Mouse (Mus musculus): Measurements from ENCODE around the gene Atf7ip. TPM values are rescaled to one million over a fixed set of nuclear protein-coding genes. Genes with fewer than 3 reads are reported as not detected.

Atf7ip gene
- polyA plus RNA-seq, 1 experiment from 2014 or later = 49.8 TPM

DNA sequence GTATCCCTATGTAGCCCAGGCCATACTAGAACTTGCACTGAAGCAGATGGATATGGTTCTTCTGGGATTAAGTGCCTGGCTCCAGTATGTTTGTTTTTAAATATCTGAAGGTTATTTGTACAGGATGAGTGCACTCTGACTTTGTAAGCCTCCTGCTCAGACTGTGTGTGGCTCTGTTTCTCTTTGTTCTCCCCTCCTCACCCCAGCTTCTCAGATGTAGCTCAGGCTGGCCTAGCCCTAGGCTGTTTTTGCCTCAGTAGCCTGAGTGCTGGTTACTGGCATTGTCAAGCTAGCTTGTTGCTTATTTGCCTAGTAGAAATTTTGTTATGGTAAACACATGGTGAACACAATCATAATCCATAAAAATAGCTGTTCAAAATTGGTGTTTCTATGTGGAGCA is 15.7 kb downstream of the Atf7ip start:
- peaks cover 3% of the 10 kb centered on the region; the same call in 1 of the 2 replicates for H3K36me3 ChIP-seq (ENCODE audit: control insufficient read depth, insufficient read depth, low read length)
- H3K4me3 ChIP-seq (ENCODE audit: low read depth, low read length) = no peak overlapping the region; the same call in 1 of the 2 replicates
- no peaks in the 10 kb centered on the region for H3K27me3 ChIP-seq (ENCODE audit: control insufficient read depth, insufficient read depth, low read length)
- no peak overlapping the region for H3K4me2 ChIP-seq (ENCODE audit: low read depth, severe bottlenecking)
- H3K9me3 ChIP-seq (ENCODE audit: control insufficient read depth, low read length) = no peaks in the 10 kb centered on the region; the same call in 1 of the 2 replicates
- ATAC-seq (ENCODE audit: insufficient number of reproducible peaks, low FRiP score, low TSS enrichment, low read depth) = no peak
- no peak for DNase-seq (ENCODE audit: low spot score)
- H3K4me1 ChIP-seq (ENCODE audit: control insufficient read depth, insufficient read depth, low read length) = no peaks in the 10 kb centered on the region
- no peak overlapping the region for H3K27ac ChIP-seq (replicated peaks; ENCODE audit: low read depth, low read length)
- H3K9ac ChIP-seq (ENCODE audit: low read length) = no peak overlapping the region

DNA sequence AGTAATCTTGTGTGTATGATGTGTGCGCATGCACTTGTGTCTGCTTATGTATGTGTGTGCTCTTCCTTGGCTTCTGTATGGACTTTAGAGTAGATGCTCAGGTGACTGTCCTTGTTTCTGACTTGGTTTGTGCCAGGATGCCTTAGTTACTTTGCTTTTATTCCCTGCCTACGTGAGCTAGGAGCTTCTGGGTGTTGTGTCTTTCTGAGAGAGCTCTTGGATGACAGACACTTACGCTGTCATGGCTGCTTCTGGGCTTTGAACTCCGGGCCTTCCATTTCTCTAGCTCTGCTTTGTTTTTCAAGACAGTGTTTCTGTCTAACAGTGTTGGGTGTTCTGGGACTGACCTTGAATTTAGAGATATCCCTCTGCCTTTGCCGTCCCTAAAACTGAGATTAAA is 16.7 kb downstream of the Atf7ip start:
- ATAC-seq (ENCODE audit: insufficient number of reproducible peaks, low FRiP score, low TSS enrichment, low read depth) (no peak), DNase-seq (ENCODE audit: low spot score) (no peak)
- H3K27ac ChIP-seq (replicated peaks; ENCODE audit: low read depth, low read length) = no peak overlapping the region
- WGBS = 95% methylated on average over 5 of the region's 5 CpGs
- no peaks in the 10 kb centered on the region for H3K4me1 ChIP-seq (ENCODE audit: control insufficient read depth, insufficient read depth, low read length)
- no peak overlapping the region for H3K4me2 ChIP-seq (ENCODE audit: low read depth, severe bottlenecking)
- H3K9me3 ChIP-seq (ENCODE audit: control insufficient read depth, low read length) = no peaks in the 10 kb centered on the region; the same call in 1 of the 2 replicates
- H3K27me3 ChIP-seq (ENCODE audit: control insufficient read depth, insufficient read depth, low read length) = no peaks in the 10 kb centered on the region
- H3K4me3 ChIP-seq (ENCODE audit: low read depth, low read length) = no peak overlapping the region
- H3K36me3 ChIP-seq (ENCODE audit: control insufficient read depth, insufficient read depth, low read length) = peaks cover 3% of the 10 kb centered on the region; the same call in 1 of the 2 replicates
- H3K9ac ChIP-seq (ENCODE audit: low read length) = no peak overlapping the region

DNA sequence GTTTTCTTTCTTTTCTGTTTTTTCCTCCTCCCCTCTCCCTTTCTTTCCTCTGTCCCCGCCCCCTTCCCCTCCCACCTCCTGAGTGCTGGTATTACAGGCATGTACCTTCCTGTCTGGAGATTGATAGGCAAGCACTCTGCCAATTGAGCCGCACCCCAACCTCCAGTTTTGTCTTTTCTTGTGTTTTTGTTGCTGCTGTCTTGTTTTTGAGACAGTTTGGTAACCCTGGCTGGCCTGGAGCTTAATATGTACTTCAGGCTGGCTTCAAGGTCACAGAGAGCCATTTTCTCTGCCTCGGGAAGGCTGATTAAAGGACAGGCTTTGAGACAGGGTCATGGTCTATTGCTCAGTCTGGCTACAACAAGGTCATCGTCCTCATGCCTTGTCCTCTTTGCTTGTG is 18.8 kb downstream of the Atf7ip start:
- Histone ChIP-seq H3K4me2 (ENCODE audit: low read depth, severe bottlenecking) (no peak overlapping the region), H3K36me3 (ENCODE audit: control insufficient read depth, insufficient read depth, low read length) (peaks cover 3% of the 10 kb centered on the region; the same call in 1 of the 2 replicates), H3K9ac (ENCODE audit: low read length) (no peak overlapping the region), H3K4me3 (ENCODE audit: low read depth, low read length) (no peak overlapping the region), H3K27ac (replicated peaks; ENCODE audit: low read depth, low read length) (no peak overlapping the region), H3K27me3 (ENCODE audit: control insufficient read depth, insufficient read depth, low read length) (no peaks in the 10 kb centered on the region), H3K4me1 (ENCODE audit: control insufficient read depth, insufficient read depth, low read length) (no peaks in the 10 kb centered on the region), H3K9me3 (ENCODE audit: control insufficient read depth, low read length) (no peaks in the 10 kb centered on the region; the same call in 1 of the 2 replicates)
- ATAC-seq (ENCODE audit: insufficient number of reproducible peaks, low FRiP score, low TSS enrichment, low read depth) = no peak
- WGBS = 87% methylated on average over 4 of the region's 4 CpGs
- DNase-seq (ENCODE audit: low spot score) = no peak

DNA sequence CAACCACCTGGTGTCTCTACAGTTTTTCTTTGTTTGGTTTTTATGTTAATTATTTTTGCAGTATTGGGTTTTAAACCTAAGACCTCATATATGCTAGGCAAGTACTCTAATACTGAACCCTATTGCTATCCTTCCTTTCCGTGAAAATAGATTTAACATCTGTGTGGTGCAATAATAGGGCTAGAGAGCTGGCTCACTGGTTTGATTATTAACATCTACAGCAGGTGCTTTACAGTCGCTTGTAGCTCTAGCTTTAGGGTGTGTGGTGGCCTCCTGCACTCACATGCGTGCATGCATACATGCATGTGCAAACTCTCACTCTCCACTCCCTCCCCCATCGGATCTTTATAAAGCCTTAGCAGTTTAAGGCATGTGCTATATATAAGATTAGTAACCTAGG is 19.6 kb downstream of the Atf7ip start:
- WGBS = 96% methylated on average over 4 of the region's 4 CpGs
- no peak overlapping the region for H3K9ac ChIP-seq (ENCODE audit: low read length)
- no peak overlapping the region for H3K4me2 ChIP-seq (ENCODE audit: low read depth, severe bottlenecking)
- H3K27me3 ChIP-seq (ENCODE audit: control insufficient read depth, insufficient read depth, low read length) = no peaks in the 10 kb centered on the region
- H3K4me1 ChIP-seq (ENCODE audit: control insufficient read depth, insufficient read depth, low read length) = no peaks in the 10 kb centered on the region
- ATAC-seq (ENCODE audit: insufficient number of reproducible peaks, low FRiP score, low TSS enrichment, low read depth) = no peak
- no peaks in the 10 kb centered on the region; the same call in 1 of the 2 replicates for H3K9me3 ChIP-seq (ENCODE audit: control insufficient read depth, low read length)
- no peak for DNase-seq (ENCODE audit: low spot score)
- no peak overlapping the region for H3K27ac ChIP-seq (replicated peaks; ENCODE audit: low read depth, low read length)
- no peak overlapping the region for H3K4me3 ChIP-seq (ENCODE audit: low read depth, low read length)
- H3K36me3 ChIP-seq (ENCODE audit: control insufficient read depth, insufficient read depth, low read length) = peaks cover 3% of the 10 kb centered on the region; the same call in 1 of the 2 replicates

DNA sequence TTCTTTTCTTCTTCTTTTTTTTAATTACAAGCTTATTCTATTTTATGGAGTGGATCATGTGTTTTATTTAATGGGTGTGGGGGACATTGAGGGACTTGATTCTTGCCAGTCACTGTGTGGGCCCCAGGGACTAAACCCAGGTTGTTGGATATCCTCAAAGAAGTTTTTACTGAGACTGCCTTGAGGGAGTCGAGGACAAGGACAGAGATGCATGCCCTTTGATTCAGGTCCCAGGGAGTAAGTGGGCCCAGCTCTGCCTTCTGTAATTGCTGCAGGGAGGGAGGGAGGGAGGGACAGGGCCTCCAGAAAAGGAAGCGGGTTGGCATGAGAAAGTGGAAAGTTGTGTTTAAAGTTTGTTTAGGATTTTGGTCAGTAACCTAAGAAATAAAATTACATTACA is 23.2 kb downstream of the Atf7ip start:
- ATAC-seq (ENCODE audit: insufficient number of reproducible peaks, low FRiP score, low TSS enrichment, low read depth) (no peak), DNase-seq (ENCODE audit: low spot score) (no peak)
- no peaks in the 10 kb centered on the region for H3K27me3 ChIP-seq (ENCODE audit: control insufficient read depth, insufficient read depth, low read length)
- H3K27ac ChIP-seq (replicated peaks; ENCODE audit: low read depth, low read length) = no peak overlapping the region
- H3K4me1 ChIP-seq (ENCODE audit: control insufficient read depth, insufficient read depth, low read length) = 0 out of 2 replicates have a peak, but pooled peaks cover 3% of the 10 kb centered on the region
- 56% methylated on average over 2 of the region's 2 CpGs for WGBS
- no peak overlapping the region for H3K4me2 ChIP-seq (ENCODE audit: low read depth, severe bottlenecking)
- H3K9ac ChIP-seq (ENCODE audit: low read length) = no peak overlapping the region
- H3K4me3 ChIP-seq (ENCODE audit: low read depth, low read length) = no peak overlapping the region
- no peaks in the 10 kb centered on the region; the same call in 1 of the 2 replicates for H3K9me3 ChIP-seq (ENCODE audit: control insufficient read depth, low read length)
- H3K36me3 ChIP-seq (ENCODE audit: control insufficient read depth, insufficient read depth, low read length) = peaks cover 3% of the 10 kb centered on the region; the same call in 1 of the 2 replicates

DNA sequence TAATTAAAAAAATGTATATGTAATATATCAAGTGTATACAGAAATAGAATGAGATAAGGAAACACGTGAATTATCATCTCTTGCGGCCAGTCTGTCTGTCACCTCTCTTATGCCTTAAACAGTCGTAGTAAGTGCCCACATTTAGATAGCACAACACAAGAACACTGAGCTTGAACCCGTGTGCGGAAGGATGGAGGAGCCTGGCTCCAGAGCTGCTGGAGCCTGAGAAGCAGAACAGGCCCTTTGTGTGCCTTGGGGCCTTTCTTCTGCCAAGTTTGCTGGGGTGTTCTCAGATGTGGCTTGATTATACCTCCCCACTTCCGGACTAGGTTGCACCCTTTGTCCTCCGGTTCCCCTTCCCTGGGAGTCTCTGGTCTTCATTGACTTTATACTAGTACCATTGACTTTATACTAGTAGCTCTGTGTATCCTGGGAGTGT is 25.8 kb downstream of the Atf7ip start:
- DNase-seq (ENCODE audit: low spot score) (no peak), ATAC-seq (ENCODE audit: insufficient number of reproducible peaks, low FRiP score, low TSS enrichment, low read depth) (no peak)
- H3K4me2 ChIP-seq (ENCODE audit: low read depth, severe bottlenecking) = no peak overlapping the region
- 0 out of 2 replicates have a peak, but pooled peaks cover 1% of the 10 kb centered on the region for H3K36me3 ChIP-seq (ENCODE audit: control insufficient read depth, insufficient read depth, low read length)
- peak overlapping the region; percentile 18; the same call in 1 of the 2 replicates for H3K9ac ChIP-seq (ENCODE audit: low read length)
- 0 out of 2 replicates have a peak, but pooled peaks cover 3% of the 10 kb centered on the region for H3K4me1 ChIP-seq (ENCODE audit: control insufficient read depth, insufficient read depth, low read length)
- H3K27ac ChIP-seq (replicated peaks; ENCODE audit: low read depth, low read length) = peak overlapping the region; percentile 85
- no peak overlapping the region for H3K4me3 ChIP-seq (ENCODE audit: low read depth, low read length)
- no peaks in the 10 kb centered on the region for H3K27me3 ChIP-seq (ENCODE audit: control insufficient read depth, insufficient read depth, low read length)
- H3K9me3 ChIP-seq (ENCODE audit: control insufficient read depth, low read length) = no peaks in the 10 kb centered on the region
- WGBS = 70% methylated on average over 7 of the region's 7 CpGs

DNA sequence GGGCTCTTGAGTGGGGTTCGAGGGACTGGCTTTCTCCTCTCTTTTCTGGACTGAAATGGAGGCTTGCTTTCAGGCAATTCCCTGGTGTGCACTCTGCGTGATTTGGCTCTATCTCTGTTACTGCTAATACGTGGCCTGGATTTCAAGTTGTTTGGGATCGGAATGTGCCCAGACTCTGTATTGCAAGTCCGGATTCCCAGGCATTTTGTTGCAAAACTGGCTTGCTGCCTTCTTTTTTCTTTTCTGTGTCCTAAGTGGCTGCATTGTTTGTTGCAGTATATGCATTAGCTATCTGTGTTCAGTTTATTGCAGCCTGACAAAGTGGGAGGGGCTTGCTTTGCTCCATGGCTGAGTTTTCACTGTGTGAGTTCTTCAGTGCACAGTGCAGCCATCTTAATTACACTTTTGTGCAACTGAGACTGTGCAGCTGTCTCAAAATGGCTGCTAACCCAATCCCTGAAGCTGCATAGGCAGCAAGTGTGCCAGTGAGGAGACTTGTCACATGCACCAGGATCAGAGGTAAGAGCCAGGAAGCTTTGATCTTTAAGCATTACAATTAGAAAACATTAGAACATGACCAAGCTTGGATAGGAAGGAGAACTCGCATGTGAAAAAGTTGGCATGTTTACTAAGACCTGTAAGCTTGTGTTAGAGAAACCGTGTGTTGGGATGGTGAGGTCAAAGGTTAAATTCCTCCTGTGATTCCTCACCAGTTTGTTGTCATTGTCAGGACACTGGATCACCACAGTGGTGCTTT is 26.7 kb downstream of the Atf7ip start:
- Histone ChIP-seq H3K4me3 (ENCODE audit: low read depth, low read length) (no peak overlapping the region), H3K4me1 (ENCODE audit: control insufficient read depth, insufficient read depth, low read length) (0 out of 2 replicates have a peak, but pooled peaks cover 3% of the 10 kb centered on the region), H3K9ac (ENCODE audit: low read length) (no peak overlapping the region), H3K9me3 (ENCODE audit: control insufficient read depth, low read length) (no peaks in the 10 kb centered on the region), H3K27ac (replicated peaks; ENCODE audit: low read depth, low read length) (peak overlapping the region; percentile 38; the same call in 1 of the 2 replicates), H3K4me2 (ENCODE audit: low read depth, severe bottlenecking) (no peak overlapping the region), H3K27me3 (ENCODE audit: control insufficient read depth, insufficient read depth, low read length) (no peaks in the 10 kb centered on the region), H3K36me3 (ENCODE audit: control insufficient read depth, insufficient read depth, low read length) (0 out of 2 replicates have a peak, but pooled peaks cover 4% of the 10 kb centered on the region)
- DNase-seq (ENCODE audit: low spot score) = peak; percentile 83
- ATAC-seq (ENCODE audit: insufficient number of reproducible peaks, low FRiP score, low TSS enrichment, low read depth) = peak; percentile 89
- 28% methylated on average over 7 of the region's 7 CpGs for WGBS

DNA sequence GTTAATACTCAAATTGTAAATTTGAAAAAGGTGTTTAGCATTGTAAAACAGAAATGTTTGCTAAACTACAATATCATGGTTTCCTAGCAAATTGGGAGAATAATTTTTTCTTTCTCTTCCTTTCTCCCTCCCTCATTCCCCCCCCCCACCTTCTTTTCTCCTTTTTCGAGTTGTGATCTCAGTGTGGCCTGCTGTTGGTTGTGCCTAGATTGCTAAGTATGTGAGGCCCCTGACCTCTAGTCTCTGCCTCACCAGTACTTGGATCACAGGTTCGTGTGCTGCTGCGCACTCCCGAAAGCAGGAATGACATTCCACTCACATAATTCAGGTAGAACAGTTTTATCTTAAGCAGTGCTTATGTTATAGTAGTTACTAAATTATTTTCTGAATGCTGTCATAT is 27.8 kb downstream of the Atf7ip start:
- Histone ChIP-seq H3K9me3 (ENCODE audit: control insufficient read depth, low read length) (no peaks in the 10 kb centered on the region), H3K27ac (replicated peaks; ENCODE audit: low read depth, low read length) (no peak overlapping the region), H3K4me2 (ENCODE audit: low read depth, severe bottlenecking) (no peak overlapping the region), H3K4me1 (ENCODE audit: control insufficient read depth, insufficient read depth, low read length) (0 out of 2 replicates have a peak, but pooled peaks cover 3% of the 10 kb centered on the region), H3K36me3 (ENCODE audit: control insufficient read depth, insufficient read depth, low read length) (0 out of 2 replicates have a peak, but pooled peaks cover 4% of the 10 kb centered on the region), H3K4me3 (ENCODE audit: low read depth, low read length) (no peak overlapping the region), H3K9ac (ENCODE audit: low read length) (no peak overlapping the region), H3K27me3 (ENCODE audit: control insufficient read depth, insufficient read depth, low read length) (no peaks in the 10 kb centered on the region)
- WGBS = 79% methylated on average over 4 of the region's 4 CpGs
- ATAC-seq (ENCODE audit: insufficient number of reproducible peaks, low FRiP score, low TSS enrichment, low read depth) (no peak), DNase-seq (ENCODE audit: low spot score) (no peak)
